Mouse (Mus musculus) liver, adult (tissue): ENCODE measurements at regions not wholly inside any gene's neighbourhood (a gene's known extent, or its start where the extent isn't known, plus 50 kb on each side); places are given as distances from the start of the nearest gene placed in this dataset.

ENCODE experiments used
- GATA4 ChIP-seq: IDR thresholded peaks from 2 replicates; pipeline ENCODE4 v1.6.1; 2014; ENCODE audit warnings: mild to moderate bottlenecking, low read length; ENCODE audit not compliant: insufficient replicate concordance

DNA sequence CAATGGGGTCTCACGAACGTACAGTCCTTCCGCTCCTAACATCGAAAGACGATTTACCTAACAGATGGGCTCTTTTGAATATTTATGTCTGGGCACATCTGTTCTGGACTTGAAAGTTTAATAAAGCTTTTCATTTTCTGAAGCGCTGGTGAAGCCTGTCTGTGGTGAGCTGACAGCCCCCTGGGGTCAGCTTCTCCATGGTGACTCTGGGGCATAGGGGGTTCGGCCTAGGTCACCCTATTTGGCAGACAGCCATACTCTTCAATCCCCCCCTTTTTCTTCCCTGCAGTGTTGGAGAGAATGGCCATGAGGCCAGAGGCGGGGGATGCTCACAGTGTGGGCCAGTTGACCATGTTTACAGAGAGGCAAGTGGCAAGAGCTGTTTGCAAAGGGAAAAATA, 232.8 kb downstream of the Slc4a3 start:
- TF ChIP-seq GATA4, result no peak

DNA sequence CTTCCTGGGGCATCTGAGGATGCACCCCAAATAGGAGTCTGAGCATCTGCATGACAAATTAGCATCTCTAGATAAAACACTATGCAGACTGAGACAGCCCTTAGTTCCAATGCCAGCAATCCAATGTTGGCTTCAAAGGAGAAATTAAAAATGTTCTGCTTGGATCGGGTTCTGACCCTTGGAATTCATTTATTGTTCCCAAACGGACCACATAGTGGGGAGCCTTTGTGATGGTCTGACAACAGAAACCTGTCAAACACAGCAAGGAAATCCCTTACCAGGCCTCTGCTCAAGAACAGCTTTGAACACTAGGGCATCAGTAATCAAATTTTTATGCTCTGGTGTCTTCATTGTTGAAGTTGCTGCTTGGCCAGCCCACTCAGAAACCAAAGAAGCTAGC, 237.1 kb downstream of the Slc4a3 start:
- TF ChIP-seq GATA4, result no peak

DNA sequence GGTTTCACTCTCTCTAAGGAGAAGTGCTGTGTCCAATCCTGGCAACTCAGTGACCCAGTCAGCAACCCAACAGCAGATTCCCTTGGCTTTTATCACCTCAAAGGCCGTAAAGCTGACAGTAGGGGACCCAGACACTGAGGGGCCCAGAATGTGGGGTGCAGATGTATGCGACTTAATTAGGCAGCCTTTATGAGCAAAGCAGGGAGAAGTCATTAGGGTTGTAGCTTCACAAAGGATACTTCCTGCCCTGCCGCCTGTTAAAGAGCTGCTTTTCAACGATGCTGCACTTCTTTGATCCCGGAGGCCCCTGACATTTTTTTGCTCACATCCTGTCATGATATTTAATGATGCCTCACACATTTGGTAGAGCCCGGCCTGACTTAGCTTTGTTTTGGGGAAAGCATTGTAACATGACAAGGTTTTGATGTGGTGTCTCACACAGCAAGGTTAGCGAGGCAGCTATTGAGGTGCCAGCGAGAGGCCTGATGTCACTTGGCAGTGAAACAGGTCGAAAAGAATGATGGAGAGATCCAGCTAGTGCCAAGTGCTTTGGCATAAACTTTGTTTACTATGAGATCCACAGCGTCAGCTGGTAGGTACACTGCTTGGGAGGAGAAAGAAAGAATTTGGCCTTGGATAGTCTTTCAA, 240.2 kb downstream of the Slc4a3 start:
- no peak for TF ChIP-seq GATA4

DNA sequence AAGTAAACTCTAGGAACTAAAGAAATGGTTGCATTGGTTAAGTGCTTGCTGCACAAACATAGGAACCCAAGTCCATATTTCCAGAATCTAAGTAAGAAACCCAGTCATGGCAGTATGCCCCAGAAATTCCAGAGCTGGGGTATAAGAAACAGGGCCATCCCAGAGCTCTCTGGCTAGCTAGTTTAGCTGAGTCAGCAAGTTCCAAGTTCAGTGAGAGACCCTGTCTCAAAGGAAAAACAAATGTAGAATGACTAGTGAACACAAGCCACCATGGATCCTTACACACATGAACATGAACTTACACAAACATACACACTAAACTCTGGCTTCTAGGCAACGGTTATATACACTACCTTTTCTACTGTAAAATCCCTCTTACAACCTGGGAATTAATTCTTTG, 245.4 kb downstream of the Slc4a3 start:
- TF ChIP-seq GATA4, result no peak

DNA sequence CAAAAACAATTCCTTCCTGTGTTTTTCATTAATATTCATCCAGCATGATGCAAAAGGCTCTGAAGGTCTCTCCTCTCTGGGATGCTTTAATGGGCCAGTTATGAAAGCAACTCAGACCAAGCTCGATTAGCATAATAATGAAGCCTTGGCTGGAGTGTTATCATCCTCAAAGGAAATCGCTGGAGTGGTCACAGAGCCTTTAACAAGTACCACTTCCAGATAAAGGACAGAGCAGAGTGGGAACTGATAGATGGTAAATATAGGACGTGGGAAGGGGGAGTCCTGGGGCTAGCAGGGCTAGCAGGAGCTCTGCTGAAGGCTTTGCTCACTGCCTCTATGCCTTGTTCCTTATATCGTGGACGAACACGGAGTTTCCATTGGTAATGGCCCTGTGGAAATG, 251.7 kb downstream of the Slc4a3 start:
- TF ChIP-seq GATA4, result no peak

DNA sequence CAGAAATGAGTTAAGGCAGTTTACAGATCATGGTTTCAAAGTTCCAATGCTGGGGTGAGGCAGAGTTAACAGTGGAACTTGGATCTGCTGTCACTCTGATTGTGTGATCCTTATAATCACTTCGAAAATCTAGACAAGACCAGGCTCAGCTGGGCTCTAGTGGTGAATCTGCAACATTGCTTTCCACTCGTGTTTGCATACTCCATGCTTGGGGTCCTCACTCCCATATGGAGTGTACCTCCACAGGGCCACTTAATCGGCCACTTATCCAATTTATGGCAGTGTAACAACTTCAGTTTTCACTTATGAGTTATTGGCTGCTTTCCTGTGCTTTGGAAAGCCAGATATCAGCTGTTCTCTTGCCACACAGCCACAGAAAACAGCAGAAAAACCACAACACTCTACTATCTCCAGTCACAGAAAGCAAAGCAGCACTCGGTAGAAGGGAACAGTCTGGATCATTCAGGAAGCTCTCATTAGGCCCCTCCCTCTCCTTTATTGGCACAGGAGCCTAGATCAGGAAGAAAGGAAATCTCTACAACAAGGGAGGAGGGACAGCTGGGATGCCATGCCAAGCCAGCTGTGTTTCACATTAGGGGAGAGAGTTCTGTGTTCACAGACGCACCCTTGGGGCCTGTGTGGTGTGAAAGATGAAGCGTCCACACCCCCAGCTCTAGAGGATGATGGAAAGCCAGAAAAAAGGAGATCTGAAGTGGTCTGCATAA, 252.5 kb downstream of the Slc4a3 start:
- TF ChIP-seq GATA4, result no peak

DNA sequence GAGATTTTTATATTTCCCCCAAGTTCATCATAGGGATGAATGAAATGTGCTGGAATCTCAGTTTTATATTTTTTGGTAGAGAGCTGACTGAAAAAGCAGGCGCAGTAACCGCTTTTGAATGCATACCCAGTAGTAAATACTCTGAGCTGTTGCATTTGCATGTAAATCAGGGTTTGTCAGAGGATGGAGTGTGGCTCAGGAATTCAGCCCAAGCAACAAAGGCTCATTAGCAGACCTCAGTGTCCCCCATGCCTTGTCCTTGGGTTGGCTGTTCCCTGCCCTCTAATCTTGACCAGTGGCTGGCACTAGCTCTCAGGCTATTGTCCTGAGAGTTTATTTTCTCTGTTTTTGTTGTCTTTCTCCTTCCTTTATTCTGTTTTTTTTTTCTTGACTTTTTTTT, 258.4 kb downstream of the Slc4a3 start:
- TF ChIP-seq GATA4, result no peak

DNA sequence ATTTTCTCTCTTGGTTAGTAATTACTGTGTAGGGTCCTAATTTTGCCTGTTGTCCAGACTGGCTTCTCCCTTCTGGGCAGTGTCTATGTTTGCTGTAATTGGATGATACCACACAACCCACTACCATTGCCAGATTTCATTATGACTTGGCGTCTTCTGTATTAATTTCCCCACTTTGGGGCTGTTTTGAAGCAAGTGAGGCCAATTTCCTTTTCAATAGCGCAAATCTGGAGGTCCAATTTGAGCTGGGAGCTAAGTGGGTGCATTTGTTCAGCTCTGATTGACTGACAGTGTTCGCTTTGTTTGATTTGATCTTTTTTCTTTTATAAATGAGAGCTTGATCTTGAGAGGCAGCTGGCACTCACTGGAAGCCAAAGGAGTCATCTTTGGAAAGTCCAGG, 266.4 kb downstream of the Slc4a3 start:
- TF ChIP-seq GATA4, result no peak

DNA sequence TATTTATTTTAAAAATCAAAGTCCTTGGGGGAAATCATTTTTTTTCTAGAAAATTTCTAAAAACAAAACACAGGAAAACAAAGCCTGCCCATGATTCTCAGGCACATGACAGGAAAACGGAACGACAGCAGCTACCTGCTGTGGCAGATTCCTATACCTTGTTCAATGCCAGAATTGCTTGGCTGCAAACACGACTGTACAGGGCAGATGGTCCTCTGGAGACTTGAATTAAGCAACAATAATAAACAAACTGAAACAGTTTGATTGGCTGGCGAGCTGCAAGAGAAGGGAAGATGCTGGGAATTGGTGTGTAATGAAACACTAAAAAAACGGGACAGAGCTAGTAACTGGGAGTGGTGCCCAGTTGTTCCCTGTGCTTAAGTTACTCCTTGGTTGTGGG, 280.1 kb downstream of the Slc4a3 start:
- no peak for TF ChIP-seq GATA4

DNA sequence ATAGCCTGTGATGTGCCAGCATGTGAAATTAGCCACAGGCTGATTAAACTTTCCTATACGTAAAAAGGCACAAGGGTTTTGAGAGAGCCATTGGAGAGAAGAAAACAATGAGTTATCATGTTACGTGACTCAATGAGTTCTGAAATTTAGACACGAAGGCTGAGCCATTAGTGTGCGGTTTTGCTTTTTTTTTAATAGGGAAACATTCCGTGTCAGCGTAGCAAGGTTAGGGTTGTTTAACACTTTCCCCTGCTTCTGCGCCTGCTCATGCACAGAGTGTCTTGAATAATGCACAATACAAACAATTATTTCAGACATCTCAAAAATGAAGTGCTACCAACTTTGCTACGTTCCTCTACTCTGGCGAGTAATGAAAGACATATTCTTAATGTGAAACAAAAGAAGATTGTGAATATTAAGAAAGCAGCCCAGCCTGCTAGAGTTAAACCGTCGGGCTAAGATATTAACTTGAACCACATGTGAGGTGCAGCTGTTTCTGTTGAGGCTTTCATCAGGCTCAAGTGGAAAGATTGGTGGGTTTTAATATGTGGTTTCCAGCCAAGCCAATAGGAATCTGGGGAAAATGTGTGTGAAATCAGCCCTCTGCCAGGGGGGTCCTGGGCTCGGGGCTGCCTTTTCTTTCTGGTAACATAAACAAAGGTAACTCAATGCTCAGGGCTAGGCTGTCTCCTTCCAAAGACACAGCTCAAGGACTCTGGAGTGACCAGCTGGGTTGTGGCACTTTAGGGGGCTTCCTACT, 287.2 kb downstream of the Slc4a3 start:
- no peak for TF ChIP-seq GATA4

DNA sequence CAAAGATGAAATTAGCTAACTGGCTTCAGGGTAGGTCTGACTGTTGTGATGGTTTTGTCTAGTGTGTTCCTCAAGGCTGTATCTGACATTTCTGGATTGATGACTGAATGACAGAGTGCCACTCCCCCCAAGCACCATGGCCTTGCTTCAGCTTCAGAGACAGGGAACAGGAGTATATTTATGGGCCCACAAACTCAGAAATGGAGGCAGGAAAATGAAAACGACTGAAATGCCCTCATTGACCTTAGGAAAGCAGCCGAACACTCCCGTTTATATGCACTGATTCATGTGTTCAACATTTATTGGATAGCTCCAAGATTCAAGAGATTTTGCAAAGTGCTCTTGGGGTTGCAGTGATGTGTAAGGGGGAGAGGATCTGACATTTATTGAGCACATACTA, 288.3 kb downstream of the Slc4a3 start:
- TF ChIP-seq GATA4, result no peak

DNA sequence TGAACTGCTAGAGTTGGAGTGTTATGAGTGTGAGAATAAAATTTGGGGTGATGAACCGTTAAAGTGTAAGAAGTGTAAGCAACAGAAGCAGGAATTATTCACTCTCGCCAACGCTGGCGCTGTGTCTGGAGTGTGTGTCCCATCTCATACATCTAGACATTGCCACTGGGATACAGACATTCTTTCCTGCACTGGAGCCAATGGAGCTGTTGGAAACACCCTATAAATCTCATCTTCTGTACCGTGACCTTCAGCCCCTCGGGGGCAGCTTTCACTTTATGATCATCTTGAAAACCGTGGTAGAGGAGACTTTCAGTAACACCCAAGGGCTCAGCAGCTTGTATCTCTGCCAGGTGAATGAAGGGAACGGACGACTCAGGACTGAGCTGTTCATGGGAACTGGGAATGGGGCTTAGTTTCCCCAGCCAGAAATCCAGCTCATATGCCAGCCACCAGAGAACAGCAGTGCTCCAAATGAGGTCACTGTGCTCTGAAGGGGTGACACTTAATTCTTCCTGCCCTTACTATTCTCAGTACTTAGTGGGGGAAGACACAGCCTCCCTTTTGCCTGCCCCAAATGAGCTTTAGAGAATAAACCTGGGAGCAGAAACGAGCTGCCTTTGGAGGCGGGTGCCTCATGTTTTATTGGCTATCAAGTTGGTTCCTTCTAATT, 293.6 kb downstream of the Slc4a3 start:
- no peak for TF ChIP-seq GATA4

DNA sequence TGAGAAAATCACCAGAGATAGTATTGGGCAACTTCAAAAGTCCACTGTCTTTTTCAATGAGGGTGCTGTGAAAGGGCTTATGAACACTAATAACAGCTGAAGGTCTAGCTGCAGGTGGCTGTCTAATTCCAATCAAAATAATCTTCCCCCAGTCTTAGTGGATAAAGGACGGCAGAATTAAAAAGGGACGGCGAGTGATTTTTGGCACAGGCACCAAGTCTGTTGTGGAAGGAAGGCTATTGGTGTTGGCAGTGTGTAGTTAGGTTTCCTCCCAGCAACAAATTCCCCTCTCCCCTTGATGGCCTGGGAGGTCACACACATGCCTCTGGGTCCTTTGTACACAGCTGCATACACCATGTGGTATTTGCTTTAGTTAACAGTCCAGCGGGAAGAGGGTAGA, 296.3 kb downstream of the Slc4a3 start:
- TF ChIP-seq GATA4, result no peak

DNA sequence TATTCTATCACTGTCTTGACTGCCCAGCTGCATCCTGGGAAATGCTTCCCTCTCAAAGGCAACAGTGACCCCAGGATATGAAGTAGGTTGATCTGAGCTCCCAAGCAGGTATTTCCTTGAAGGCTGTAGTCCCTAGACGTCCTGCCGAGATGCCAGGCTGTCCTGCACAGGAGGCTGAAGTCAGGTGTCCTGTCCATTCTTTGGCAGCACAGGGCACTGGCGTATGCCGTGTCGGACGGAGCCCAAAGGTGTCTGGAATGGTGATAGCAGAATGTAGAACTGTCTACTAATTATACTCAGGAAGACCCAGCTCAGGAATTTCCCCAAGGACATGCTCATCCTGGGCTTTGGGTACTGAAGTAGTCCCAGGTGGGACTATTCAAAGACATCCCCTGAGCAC, 297.3 kb downstream of the Slc4a3 start:
- no peak for TF ChIP-seq GATA4

DNA sequence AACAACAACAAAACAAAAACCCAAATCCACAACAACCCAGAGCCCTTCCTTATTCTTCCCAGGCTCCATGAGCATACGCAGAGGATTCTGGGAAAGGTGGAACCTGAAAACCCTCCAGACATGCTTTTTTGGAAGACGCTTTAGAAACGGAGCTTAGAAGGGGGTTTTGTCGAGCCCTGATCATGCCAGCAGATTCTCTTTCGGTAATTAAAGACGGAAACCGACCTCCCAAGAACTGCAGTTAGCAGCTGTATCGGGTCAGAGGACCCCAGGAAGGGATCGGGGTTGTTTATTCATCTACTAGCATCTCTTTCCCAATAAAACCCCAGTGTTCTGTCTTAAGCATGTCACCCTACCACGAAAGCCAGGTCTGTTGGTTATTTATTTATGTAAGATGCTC, 298.1 kb downstream of the Slc4a3 start:
- TF ChIP-seq GATA4, result no peak

DNA sequence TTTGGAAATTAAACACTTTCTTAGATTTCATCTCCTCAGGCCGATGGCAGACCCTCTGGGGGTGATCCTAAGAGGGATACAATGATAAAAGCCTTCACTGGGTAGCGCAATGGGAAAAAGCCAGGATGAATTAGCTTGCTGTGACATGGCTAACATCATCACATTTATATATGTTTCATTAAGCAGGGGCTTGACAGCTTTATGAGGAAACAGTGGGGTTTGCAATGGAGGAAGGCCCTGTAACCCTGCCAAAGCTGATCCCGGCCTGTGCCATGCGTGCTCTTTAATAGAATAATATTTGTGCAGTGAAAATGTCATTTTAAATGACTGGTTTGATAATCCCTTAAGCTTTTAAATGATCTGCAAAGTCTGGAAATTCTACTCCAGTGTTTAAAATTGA, 298.5 kb downstream of the Slc4a3 start:
- no peak for TF ChIP-seq GATA4
